22 mouse cellular contexts compared by ENCODE assay signal in genomic region chr5:129687621-129688020, GRCm38 (mm10). TPM values are rescaled to one million over a fixed set of nuclear protein-coding genes. Genes with fewer than 3 reads are reported as not detected.
DNase-seq lines count a peak whose midpoint lies in the region.
"Had no signal": no experiment of that assay in that cellular context is flagged by ENCODE, and none has a peak within 500 bp of the region (broad histone marks: within the 10 kb centered on the region; RNA-seq: fewer than 3 reads in every experiment).

No protein-coding gene starts in this region.

- peak; percentile 65 for DNase-seq in kidney, adult 9 months
- no peak for DNase-seq in kidney, postnatal 4 days
- peak; percentile 5 for DNase-seq in ovary, postnatal 36 days (ENCODE audit: low spot score)
- DNase-seq in ovary, postnatal 14 days (ENCODE audit: low spot score), result no peak
- DNase-seq in adrenal gland, postnatal 25 days, result peak; percentile 26
- DNase-seq in lung, postnatal 10 days, result no peak
- DNase-seq in T-cell, adult 2 months (ENCODE audit: low spot score), result no peak
- DNase-seq: B cell, adult 2 months; cerebellum, adult 11-12 months; cerebellum, adult 9-11 months; embryo, embryonic 11 days; gastrocnemius, postnatal 25 days; heart, adult 2 months; layer of hippocampus, postnatal 36 days; left cerebral cortex, postnatal 4 days; lung, adult 2 months; lung, postnatal 14 days; right cerebral cortex, postnatal 25 days; thymus, adult 18-20 months; thymus, postnatal 25 days had no signal

RNA-seq across cellular contexts. Expression of gene Zfp11, which starts 17.7 kb away (rescaled TPM):
- total RNA-seq in adrenal gland, postnatal 25 days (2021), result 4.2 and 5.2 TPM in 2 replicates
- total RNA-seq: CH12.LX had no signal

RNA-seq across cellular contexts. Expression of gene Sept14, which starts 20.7 kb away (rescaled TPM):
- total RNA-seq in adrenal gland, postnatal 25 days (2021), result not detected in 2 replicates
- total RNA-seq: CH12.LX; gastrocnemius, postnatal 25 days; heart, adult 2 months; hematopoietic stem cell, adult 5-6 weeks; layer of hippocampus, postnatal 36 days; left cerebral cortex, postnatal 4 days had no signal

RNA-seq across cellular contexts. Expression of gene Mrps17, which starts 27.7 kb away (rescaled TPM):
- 96.8 and 110 TPM in 2 replicates for total RNA-seq in adrenal gland, postnatal 25 days (2021)

RNA-seq across cellular contexts. Expression of gene Nipsnap2, which starts 37.2 kb away (rescaled TPM):
- 117 and 132 TPM in 2 replicates for total RNA-seq in adrenal gland, postnatal 25 days (2021)

Comparison
In these comparisons a context has a peak if more than half of its experiments do, and no peak if none do; other contexts are left out.
1. DNase-seq: peak in kidney, adult 9 months (single experiment), ovary, postnatal 36 days (single experiment) and adrenal gland, postnatal 25 days (single experiment); none in kidney, postnatal 4 days (0 of 2), ovary, postnatal 14 days (single experiment), lung, postnatal 10 days (single experiment) and T-cell, adult 2 months (single experiment).